Mouse (Mus musculus) forebrain, embryonic 11.5 days (tissue): Measurements from ENCODE around the gene Izumo1. TPM values are rescaled to one million over a fixed set of nuclear protein-coding genes. Genes with fewer than 3 reads are reported as not detected.
A peak's percentile ranks its signal among the peaks of the same experiment; 100 is the strongest.

Source experiments
- ATAC-seq: fragments of 200-750 bp; cut with Nextera tagmentation; replicated peaks from 2 replicates; pipeline ENCODE4 v1.8.0; 2017; ENCODE audit warnings: moderate TSS enrichment; ENCODE audit not compliant: low FRiP score
- DNase-seq: peaks from one replicate; pipeline ENCODE4 v3.0.0-alpha.2; 2017; ENCODE audit warnings: low spot score
- H3K27ac ChIP-seq: fragments of 300-500 bp; sonication (generic); 2 replicates; pipeline ENCODE4 v1.5.1; 2014; ENCODE audit warnings: low read depth, low read length
- H3K27me3 ChIP-seq: fragments of 300-500 bp; sonication (generic); 2 replicates; pipeline ENCODE4 v1.6.1; 2014; ENCODE audit warnings: mild to moderate bottlenecking, low read length, mixed read lengths; ENCODE audit not compliant: control insufficient read depth, insufficient read depth
- H3K36me3 ChIP-seq: fragments of 300-500 bp; sonication (generic); 2 replicates; pipeline ENCODE4 v1.6.1; 2014; ENCODE audit warnings: mild to moderate bottlenecking, low read length, moderate library complexity, mixed read lengths; ENCODE audit not compliant: control insufficient read depth, insufficient read depth
- H3K4me1 ChIP-seq: fragments of 300-500 bp; sonication (generic); replicated peaks from 2 replicates; pipeline ENCODE4 v1.6.1; 2014; ENCODE audit warnings: low read length, mixed read lengths; ENCODE audit not compliant: control insufficient read depth, insufficient read depth
- H3K4me2 ChIP-seq: fragments of 300-500 bp; sonication (generic); 2 replicates; pipeline ENCODE4 v1.6.1; 2014; ENCODE audit warnings: low read depth, mild to moderate bottlenecking, low read length, moderate library complexity, mixed read lengths; ENCODE audit not compliant: severe bottlenecking
- H3K4me3 ChIP-seq: fragments of 300-500 bp; sonication (generic); 2 replicates; pipeline ENCODE4 v1.5.1; 2014; ENCODE audit warnings: low read depth, low read length
- H3K9ac ChIP-seq: fragments of 300-500 bp; sonication (generic); 2 replicates; pipeline ENCODE4 v1.6.1; 2014; ENCODE audit warnings: low read length
- H3K9me3 ChIP-seq: fragments of 300-500 bp; sonication (generic); 2 replicates; pipeline ENCODE4 v1.6.1; 2016; ENCODE audit warnings: low read length, mixed read lengths; ENCODE audit not compliant: control insufficient read depth
- whole genome bisulfite sequencing: fragments of 180-500 bp; shearing (Covaris S2); extraction: QIAGEN DNeasy Blood & Tissue Kit; methylation state at CpG from one replicate; pipeline ENCODE4 v1.1.7; 2014; 5-methylcytosine and 5-hydroxymethylcytosine counted together
- polyA plus RNA-seq: library from polyadenylated mRNA; unstranded; fragments of >200 nt; fragmentation: Nextera tagmentation; extraction: Ambion mirVana; gene quantifications from 2 replicates; pipeline ENCODE4 v1.2.1, GENCODE M21; 2014

The Izumo1 gene
- polyA plus RNA-seq, 1 experiment from 2014 or later: not detected

DNA sequence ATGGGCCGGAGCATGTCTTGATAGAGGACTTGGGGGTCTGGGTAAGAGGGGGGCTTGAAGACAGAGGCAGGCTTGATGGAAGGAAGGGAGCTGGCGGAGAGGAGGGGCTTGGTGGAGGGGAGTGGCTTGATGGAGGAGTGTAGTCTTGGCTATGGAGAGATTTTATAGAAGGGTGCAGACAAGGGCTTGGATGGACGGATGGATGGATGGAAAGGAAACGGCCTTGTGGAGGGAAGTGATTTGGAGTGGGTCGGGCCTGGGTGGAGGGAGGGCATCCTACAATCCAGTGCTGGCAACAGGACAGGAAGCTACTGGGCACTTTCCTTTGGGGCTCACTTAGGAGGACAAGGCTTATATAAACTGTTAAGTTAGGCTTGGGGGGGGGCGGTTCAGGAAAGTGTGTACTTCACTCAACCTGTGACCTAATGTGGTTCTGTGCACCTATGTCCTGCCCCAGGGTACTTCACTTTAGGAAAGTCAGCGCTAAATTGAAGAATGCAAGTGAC, 5.0 kb downstream of the Izumo1 start:
- Histone ChIP-seq H3K4me2 (no peak overlapping the region), H3K9ac (no peak overlapping the region), H3K36me3 (no peaks in the 10 kb centered on the region), H3K9me3 (no peaks in the 10 kb centered on the region), H3K27ac (no peak overlapping the region), H3K27me3 (peaks cover 15% of the 10 kb centered on the region), H3K4me1 (peaks cover 2% of the 10 kb centered on the region; the same call in 1 of the 2 replicates), H3K4me3 (no peak overlapping the region)
- DNase-seq: no peak
- 88% methylated on average over 7 of the region's 7 CpGs for WGBS
- ATAC-seq: no peak

DNA sequence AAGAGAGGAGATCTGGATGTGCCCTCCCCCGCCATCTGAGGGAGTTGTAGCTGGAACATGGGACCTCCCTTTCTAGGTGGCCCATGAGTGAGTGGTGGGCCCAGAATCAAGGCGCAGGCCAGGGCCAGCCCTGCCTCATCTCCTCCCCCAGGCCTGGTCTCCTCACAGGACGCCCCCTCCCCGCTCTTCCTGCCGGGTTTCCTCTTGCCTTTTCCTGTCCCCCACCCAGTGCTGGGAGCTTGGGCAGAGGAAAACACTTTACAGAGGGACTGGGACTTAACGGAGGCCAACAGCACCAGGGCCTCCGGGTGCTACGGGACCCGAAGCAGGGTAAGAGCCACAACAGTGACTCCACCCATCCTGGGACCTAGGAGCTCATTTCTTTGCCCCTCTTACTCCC, 5.7 kb downstream of the Izumo1 start, which contains the start of gene Rasip1:
TSS of gene Rasip1 (plus strand) at position 228 of the 400 bp plus-strand sequence.
- H3K27ac ChIP-seq: 0 out of 2 replicates have a peak within 1 kb of the TSS, but pooled peaks have one; percentile 43

DNA sequence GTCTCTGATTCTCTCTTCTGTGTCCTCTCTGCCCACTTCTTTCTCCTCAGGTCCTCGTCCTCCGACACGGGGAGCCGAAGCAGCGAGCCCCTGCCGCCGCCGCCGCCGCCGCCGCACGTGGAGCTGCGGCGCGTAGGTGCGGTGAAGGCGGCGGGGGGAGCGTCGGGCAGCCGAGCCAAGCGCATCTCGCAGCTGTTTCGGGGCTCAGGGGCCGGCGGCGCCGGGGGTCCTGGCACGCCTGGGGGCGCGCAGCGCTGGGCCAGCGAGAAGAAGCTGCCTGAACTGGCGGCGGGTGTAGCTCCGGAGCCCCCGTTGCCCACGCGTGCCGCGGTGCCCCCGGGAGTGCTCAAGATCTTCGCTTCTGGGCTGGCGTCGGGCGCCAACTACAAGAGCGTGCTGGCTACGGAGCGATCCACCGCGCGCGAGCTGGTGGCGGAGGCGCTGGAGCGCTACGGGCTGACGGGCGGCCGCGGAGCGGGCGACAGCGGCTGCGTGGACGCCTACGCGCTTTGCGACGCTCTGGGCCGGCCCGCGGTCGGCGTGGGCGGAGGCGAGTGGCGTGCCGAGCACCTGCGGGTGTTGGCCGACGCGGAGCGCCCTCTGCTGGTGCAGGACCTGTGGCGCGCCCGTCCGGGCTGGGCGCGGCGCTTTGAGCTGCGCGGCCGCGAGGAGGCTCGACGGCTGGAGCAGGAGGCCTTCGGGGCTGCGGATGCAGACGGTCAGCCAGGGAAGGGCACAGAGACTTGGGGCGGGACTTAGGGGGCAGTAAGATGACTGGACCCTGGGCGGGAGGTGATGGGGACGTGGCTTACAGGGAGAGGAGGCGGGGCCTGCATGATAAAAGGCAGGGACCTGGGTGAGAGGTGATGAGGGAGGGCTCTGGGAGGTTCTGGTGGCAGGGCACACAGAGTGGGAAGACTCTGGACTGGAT, 7.0 kb downstream of the Izumo1 start:
- 1% methylated on average over 100 of the region's 105 CpGs for WGBS
- Histone ChIP-seq H3K27me3 (peaks cover 15% of the 10 kb centered on the region), H3K27ac (0 out of 2 replicates have a peak overlapping the region, but pooled peaks have one; percentile 43)

More for the DNA sequence above, 5.7 kb downstream of the Izumo1 start, which contains the start of gene Rasip1:
- 89% methylated on average over 9 of the region's 9 CpGs for WGBS
- Histone ChIP-seq H3K4me1 (peaks cover 2% of the 10 kb centered on the region; the same call in 1 of the 2 replicates), H3K4me2 (peak within 1 kb of the TSS; percentile 83), H3K4me3 (peak within 1 kb of the TSS; percentile 45), H3K27me3 (peaks cover 15% of the 10 kb centered on the region), H3K9ac (peak within 1 kb of the TSS; percentile 74), H3K36me3 (no peaks in the 10 kb centered on the region), H3K9me3 (no peaks in the 10 kb centered on the region)
- ATAC-seq: no peak
- DNase-seq: no peak

DNA sequence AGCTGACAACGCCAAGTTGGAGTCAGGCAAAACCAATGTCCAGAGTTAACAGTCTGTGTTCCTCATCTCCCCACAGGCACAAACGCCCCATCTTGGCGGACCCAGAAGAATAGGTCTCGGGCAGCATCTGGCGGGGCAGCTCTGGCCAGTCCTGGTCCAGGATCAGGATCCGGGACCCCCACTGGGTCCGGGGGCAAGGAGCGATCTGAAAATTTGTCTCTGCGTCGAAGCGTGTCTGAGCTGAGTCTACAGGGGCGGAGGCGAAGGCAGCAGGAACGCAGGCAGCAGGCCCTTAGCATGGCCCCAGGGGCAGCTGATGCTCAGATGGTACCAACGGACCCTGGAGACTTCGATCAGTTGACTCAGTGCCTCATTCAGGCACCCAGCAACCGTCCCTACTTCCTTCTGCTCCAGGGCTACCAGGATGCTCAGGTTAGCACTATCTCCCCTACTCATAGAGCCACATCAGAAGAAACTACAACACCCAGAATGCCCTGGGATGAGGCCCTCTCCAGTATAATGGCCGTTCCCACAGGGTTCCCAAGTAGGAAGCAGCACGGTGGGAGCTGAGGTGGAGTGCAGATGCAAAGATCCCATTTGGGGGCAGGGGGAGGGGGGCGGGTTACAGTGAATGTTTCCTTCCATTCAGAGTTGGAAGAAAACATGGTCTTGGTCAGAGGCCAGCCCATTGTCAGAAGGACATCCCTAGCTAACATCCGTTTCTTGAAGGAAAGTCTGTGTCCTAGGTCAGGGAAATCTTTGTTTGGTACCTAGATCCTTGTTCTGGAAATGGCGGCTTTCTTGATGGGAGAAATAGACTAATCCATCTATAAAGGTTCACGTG, 8.7 kb downstream of the Izumo1 start:
- no peaks in the 10 kb centered on the region for H3K36me3 ChIP-seq
- ATAC-seq: no peak
- peaks cover 15% of the 10 kb centered on the region for H3K27me3 ChIP-seq
- H3K4me1 ChIP-seq: peaks cover 2% of the 10 kb centered on the region; the same call in 1 of the 2 replicates
- H3K9me3 ChIP-seq: no peaks in the 10 kb centered on the region
- no peak overlapping the region for H3K4me2 ChIP-seq
- DNase-seq: no peak
- H3K27ac ChIP-seq: no peak overlapping the region
- H3K9ac ChIP-seq: no peak overlapping the region
- no peak overlapping the region for H3K4me3 ChIP-seq
- WGBS: 77% methylated on average over 23 of the region's 23 CpGs

More for the DNA sequence above, 7.0 kb downstream of the Izumo1 start:
- DNase-seq (peak; percentile 94), ATAC-seq (peak; percentile 77)
- Histone ChIP-seq H3K36me3 (no peaks in the 10 kb centered on the region), H3K4me2 (peak overlapping the region; percentile 83), H3K4me3 (peak overlapping the region; percentile 45), H3K9me3 (no peaks in the 10 kb centered on the region), H3K4me1 (peaks cover 2% of the 10 kb centered on the region; the same call in 1 of the 2 replicates), H3K9ac (peak overlapping the region; percentile 74)

DNA sequence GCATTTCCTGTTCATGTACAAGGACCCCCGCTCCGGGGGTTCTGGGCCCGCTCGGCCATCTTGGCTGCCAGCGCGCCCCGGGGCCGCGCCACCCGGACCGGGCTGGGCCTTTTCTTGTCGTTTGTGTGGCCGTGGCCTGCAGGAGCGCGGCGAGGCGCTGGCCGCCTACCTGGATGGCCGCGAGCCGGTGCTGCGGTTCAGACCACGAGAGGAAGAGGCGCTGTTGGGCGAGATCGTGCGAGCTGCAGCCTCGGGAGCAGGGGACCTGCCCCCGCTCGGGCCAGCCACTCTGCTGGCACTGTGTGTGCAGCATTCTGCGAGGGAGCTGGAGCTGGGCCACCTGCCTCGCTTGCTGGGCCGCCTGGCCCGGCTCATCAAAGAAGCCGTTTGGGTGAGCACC, 10.9 kb downstream of the Izumo1 start:
- ATAC-seq: no peak
- DNase-seq: peak; percentile 67
- peak overlapping the region; percentile 50 for H3K9ac ChIP-seq
- WGBS: 17% methylated on average over 35 of the region's 35 CpGs
- H3K4me2 ChIP-seq: peak overlapping the region; percentile 26
- peaks cover 2% of the 10 kb centered on the region; the same call in 1 of the 2 replicates for H3K4me1 ChIP-seq
- H3K4me3 ChIP-seq: peak overlapping the region; percentile 6; the same call in 1 of the 2 replicates
- peaks cover 11% of the 10 kb centered on the region for H3K27me3 ChIP-seq
- H3K9me3 ChIP-seq: no peaks in the 10 kb centered on the region; the same call in 1 of the 2 replicates
- H3K27ac ChIP-seq: no peak overlapping the region
- H3K36me3 ChIP-seq: no peaks in the 10 kb centered on the region

DNA sequence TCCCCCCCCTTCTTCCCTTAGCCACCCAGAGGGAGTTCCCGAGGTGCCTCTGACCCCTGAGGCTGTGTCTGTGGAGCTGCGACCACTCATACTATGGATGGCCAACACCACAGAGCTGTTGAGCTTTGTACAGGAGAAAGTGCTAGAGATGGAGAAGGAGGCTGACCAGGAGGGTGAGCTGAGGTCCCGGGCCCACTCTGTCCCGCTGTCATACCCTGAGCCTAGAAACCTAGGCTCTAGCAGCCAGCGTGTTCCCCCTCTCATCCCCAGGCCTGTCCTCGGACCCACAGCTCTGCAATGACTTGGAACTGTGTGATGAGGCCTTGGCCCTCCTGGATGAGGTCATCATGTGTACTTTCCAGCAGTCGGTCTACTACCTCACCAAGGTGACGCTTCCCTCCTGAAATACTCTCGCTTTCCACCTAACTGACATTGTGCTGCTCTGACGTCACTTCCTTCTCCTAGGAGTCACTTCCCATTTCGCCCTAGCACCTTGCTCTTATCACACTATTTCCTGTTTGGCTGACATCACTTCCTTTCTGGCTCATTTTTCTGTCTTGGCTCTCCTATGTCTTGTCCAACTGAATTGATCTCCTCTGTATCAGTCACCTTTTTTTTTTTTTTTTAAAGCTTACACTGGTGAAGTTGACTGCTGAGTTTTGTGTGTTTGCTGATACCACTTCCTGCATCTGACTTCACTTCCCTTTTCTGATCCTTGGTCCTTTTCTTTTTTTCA, 13.5 kb downstream of the Izumo1 start:
- 90% methylated on average over 11 of the region's 11 CpGs for WGBS
- Histone ChIP-seq H3K9ac (no peak overlapping the region), H3K9me3 (no peaks in the 10 kb centered on the region; the same call in 1 of the 2 replicates), H3K27me3 (no peaks in the 10 kb centered on the region; the same call in 1 of the 2 replicates), H3K4me1 (peaks cover 3% of the 10 kb centered on the region; the same call in 1 of the 2 replicates), H3K4me2 (no peak overlapping the region), H3K27ac (no peak overlapping the region), H3K4me3 (no peak overlapping the region), H3K36me3 (no peaks in the 10 kb centered on the region)
- ATAC-seq (no peak), DNase-seq (no peak)

DNA sequence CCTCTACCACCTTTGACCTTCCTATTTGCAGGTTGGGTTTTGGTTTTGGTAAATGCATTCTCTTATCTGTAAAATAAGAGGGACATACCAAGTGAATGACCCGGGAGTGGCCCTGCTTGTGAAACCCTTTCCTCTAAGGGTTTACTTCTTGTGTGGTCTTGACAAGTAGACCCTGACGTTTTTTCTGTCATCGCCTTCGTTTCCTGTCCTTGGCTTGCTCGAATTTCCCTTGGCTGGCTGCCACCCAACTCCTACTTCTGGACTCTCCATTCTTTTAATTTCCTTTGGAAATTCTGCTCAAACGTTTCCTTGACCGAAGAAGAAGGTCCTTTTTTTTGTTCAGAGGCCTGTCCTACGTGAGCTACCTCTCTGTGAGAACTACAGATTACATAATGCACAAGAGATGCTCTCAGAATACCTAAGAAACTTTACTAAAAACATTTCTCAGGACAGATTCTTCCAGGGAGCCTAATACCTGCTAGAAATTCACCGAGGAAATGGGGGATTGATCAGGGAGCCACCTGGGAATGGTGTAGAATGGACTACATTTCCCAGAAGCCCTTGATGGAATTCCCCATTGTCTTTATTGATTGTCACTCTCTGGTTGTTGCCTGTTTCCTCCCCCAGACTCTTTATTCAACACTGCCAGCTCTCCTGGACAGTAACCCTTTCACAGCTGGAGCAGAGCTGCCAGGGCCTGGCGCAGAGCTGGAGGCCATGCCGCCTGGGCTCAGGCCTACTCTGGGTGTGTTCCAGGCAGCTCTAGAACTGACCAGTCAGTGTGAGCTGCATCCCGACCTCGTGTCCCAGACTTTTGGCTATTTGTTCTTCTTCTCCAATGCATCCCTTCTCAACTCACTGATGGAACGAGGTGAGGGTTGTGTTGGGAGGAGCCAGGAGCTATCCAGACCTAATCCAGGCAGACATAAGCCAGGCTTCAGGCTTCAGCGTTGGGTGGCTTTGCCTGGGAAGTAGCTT, 14.4 kb downstream of the Izumo1 start:
- peaks cover 3% of the 10 kb centered on the region; the same call in 1 of the 2 replicates for H3K4me1 ChIP-seq
- H3K27ac ChIP-seq: no peak overlapping the region
- no peak overlapping the region for H3K9ac ChIP-seq
- no peak overlapping the region for H3K4me2 ChIP-seq
- no peaks in the 10 kb centered on the region for H3K27me3 ChIP-seq
- no peak for ATAC-seq
- no peak for DNase-seq
- no peak overlapping the region for H3K4me3 ChIP-seq
- H3K9me3 ChIP-seq: no peaks in the 10 kb centered on the region; the same call in 1 of the 2 replicates
- no peaks in the 10 kb centered on the region for H3K36me3 ChIP-seq
- 85% methylated on average over 15 of the region's 15 CpGs for WGBS
